Mouse (Mus musculus) right cerebral cortex, adult 18-20 months (tissue): ENCODE data around the gene Trp73.

ENCODE experiments used
- DNase-seq: peaks from one replicate; pipeline ENCODE4 v3.0.0; 2022; ENCODE audit warnings: mixed read lengths

Trp73 gene

DNA sequence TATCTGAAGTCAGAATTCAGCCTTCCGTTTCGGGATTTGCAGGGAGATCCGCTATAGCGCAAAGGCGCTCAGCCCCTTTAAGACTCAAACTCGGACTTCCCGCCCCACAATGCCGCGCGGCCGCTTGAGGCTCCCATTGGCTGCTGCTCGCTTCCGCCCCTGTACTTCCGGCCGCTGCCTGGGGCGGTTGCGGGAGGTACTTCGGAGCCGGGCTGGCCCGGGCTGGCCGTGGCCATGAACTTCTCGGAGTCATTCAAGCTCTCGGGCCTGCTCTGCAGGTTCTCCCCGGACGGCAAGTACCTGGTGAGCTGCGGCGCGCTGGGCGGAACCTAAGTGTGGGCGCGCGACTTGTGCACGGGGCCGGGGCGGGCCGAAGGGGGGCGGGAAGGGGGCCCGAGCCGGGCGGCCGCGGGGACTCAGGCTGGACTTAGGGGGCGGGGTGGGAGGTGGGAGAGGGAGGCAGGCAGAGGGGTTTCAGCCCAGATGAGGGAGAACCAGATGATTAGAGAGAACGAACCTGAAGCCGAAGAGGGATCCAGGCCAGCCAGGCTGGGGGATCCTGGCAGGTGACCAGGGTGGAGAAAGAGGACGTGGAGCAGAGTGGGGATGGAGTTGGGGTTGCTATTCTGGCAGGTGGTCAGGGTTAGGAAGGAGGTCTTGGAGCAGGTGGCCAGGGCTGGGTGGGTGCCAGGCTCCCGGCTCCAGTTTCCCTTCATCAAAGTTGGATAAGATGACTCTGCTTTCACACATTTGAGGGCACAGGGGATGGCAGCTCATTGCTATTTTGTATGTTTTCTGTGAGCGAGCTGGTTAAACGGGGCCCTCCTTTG, 2.4 kb upstream of the Trp73 start, which contains the start of gene Wrap73:
Wrap73 (plus strand) TSS at position 162 of the 830 bp plus-strand sequence.
- peak; percentile 92 for DNase-seq

DNA sequence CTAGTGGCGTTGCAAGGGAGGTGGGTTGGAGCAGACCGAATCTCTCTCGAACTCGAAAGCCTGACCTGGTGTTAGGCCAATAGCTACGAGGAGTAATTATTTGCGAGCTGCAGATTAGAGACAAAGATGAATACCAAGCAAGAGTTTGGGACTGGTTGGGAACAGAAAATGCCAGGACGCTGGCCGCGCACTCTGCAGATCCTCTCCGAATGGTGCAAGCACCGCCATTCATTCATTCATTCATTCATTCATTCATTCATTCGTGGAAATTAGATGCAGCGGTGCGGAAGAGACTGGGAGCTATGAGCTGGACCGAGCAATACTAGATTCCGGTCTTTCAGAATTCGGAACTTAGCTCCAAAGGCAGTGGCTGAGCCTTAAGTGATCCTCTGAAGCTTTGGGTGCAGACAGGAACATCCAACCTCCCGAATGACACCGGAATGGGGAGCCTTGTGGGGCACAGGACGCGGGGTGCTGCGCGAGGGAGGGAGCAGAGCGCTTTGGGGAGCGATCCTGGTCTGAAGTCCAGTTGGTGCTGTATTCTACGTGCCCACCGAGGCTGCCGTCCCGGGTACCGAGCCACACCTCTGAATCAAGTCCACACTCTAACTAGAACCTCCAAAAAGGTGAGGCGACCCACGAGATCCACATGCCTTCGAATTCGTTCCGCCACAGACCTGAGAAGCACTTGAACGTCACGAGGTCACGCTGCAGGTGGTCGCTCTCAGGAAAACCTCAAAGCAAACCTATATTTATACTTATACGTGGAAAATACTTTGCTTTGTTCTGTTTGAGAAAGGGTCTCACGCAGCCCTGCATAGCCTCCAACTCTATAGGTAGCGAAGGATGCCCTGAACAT, 1.2 kb upstream of the Trp73 start:
- no peak for DNase-seq

DNA sequence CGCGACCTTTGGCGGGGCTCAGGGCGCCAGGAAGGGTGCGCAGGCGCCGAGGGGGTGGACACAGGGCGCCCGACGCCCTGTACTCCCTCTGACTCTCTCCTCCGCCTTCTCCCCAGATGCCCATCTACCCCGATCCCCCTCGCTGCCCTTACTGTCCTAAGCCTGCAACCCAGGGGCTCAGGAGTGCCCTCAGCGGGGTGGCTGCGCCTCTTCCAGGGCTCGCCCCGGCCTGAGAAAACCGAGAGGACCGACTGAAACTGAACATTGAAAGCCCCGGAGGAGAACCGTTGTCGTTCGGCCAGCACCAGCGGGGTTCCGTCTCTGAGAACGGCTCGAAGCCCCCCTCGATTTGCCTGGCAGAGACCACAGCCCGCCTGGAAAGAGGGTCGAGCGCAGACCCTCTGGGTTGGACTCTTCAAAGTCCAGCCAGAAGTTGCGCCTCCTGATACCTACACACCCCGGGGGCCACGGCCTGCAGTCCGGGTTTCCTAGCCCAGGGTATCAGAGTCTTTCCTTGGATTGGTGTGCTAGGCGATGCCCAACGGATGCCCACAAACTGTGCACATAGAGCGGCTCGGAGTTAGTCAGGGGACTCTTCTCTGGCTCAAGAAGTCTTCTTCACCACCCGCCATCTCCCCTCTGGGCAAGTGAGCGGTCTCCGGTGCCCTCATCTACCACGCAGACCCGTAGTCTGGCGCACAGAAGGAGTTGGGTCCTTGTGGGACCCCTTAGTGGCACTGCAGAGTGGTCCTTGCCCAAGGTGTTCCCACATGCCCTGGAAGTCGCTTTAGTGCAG, 403 bp upstream of the Trp73 start:
- no peak for DNase-seq

DNA sequence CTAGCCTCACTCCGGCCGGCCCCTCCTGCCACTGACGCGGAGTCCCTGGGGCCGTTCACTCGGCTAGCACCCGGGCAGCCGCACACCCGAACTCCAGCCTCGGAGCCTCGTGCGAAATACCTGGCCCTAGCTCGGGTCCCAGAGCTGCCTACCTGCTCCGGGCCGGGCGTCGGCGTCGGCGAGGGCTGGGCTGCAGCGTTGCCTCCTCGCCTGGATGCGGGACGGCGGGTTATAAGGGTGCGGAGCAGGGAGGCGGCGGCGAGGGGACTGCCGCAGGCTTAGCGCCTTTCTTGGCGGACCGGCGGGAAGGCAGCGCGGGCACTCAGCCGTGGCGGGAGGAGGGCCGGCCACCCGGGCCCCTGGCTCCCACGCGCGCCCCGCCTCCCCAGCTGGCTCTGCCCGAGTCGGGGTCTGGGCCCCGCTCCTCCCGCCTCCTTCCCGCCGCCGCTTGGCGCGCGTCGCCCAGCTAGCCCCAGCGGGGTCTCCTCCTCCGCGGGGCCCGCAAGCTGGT, 282 bp downstream of the Trp73 start:
- DNase-seq: no peak

DNA sequence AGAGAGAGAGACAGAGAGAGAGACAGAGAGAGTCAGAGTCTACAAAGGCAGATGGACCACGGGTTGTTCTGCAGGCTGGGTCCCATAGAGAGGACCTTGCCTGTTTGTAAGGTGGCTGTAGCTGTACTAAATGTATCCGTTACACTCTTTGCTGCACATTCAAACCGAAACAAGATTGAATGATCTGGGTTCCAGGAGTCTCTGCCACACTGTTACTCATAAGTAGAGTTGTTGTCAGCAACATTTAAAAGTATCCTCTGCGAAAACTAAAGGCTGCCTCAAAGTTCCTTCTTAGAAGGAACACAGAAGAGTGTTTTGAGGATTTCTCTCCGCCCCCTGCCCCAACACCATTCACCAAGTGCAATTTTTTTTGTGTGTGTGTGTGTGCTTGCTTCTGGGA, 2.9 kb downstream of the Trp73 start:
- no peak for DNase-seq

DNA sequence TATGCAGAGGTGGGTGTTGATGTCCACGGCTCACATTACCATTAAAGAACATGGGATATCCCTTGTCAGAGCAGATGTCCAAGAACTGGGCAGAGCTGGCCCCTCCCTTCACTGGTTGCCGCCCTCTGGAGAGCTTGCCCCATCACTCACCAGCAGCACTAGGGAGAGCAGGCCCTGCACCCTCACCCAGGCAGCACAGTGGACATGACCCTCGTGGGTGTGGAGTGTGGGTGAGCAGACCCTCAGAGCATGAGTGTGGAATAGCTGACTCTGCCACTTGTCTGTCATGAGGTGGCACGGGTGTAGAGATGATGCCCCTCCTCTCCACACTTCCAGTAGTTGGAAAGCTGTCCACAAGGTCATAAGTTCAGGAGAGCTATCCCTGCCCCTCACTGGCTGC, 5.2 kb downstream of the Trp73 start:
- no peak for DNase-seq

DNA sequence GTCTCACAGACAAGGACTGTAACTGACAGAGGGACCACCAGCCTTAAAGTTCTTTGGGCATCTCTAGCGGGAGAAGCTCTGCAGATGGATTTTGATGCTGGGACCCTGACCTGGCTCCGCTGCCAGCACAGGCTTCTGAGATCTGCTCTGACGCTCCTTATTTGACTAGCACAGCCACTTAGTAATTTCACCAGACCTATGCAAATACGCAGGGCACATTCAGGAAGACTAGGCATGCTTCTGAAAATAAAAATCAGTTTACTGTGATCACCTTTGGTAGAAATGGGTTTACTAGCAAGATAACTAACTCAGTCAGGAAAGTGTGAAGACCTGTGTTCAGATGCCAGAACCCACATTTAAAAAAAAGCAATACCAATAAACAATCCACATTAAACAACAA, 8.1 kb downstream of the Trp73 start:
- no peak for DNase-seq

DNA sequence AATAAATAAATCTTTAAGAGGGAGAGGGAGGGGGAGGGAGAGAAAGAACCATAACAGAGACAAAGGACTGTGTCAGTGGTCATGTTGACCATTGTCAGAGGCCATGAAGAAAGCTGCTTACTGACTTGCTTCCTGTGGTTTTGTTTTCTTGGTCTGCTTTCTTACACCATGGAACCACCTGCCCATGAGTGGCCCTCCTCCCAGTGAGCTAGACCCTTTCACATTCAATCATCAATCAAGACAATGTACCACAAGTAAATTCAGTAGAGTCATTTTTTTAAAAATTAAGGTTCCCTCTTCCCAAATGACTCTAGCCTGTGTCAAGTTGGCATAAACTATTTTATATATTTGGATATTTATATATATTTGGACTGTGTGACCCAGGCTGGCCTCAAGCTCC, 10.1 kb downstream of the Trp73 start:
- DNase-seq: no peak

DNA sequence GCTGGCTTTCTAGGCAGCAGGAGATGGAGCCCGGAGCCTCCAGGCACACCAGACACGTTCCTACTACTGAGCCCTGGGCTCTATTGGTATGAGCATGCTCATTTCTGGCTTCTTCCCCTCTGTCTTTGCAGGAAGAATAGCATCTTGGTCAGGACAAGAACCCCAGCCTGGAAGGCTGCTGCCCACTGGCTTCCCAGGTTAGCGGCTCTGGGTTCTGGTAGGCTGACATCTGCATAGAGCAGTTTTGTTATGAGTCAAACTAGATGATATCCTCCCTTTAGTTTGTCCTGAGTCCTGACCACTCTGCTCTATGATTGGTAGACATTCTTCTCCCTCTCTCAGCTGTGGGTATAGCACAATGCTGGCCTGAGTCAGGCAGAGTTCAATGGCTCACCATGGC, 12.7 kb downstream of the Trp73 start:
- no peak for DNase-seq

DNA sequence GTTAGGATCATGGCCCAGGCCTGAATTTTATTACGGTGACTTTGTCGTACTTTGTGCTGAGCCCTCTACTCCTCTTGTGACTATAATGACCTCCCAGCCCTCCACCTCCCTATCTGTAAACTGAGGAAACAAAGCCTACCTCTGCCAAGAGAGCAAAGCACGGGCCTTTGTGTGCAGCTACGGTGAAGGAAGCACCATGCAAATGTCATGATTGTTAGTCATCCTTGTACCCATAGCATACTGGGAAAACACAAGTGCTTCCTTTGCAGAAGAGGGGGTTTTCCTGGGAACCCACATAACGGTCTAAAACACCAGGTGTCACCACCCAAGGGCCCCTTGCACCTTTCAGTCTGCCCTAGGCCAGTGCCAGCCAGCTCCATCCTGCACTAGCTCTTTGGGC, 14.8 kb downstream of the Trp73 start:
- no peak for DNase-seq

DNA sequence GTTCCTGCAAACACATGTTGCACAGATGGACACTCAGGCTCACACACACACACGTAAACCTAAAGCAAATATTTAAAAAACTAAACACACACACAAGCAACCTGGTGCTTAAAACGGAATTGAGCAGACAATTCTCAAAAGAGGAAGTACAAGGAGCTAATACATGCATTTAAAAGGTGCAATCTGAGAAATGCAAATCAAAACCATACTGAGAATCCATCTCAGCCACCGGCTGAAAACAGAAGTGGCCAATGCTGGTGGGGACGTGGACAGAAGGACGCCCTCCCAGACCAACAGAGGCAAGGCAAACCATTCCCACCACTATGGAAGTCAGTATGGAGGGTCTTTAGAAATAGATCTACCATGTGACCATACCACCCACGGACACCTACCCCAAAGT, 16.5 kb downstream of the Trp73 start:
- no peak for DNase-seq

DNA sequence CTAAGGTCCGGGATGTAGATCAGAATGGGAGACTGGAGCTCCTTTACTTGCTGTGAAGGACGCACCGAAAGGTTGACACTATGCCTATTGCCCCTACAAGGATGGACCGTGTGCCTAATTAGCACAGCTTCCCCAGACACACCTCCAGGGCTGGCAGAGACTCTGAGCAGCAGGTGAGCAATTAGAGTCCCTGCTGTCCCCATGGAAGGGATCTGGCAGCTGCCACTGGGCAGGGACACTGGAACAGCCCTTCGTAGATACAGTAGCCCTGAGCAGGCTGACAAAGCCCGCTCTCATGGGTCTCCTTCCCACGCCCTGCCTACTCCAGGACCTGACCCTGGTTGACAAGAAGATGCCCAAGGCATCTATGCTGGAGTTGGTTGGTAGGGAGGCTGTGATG, 17.6 kb downstream of the Trp73 start:
- no peak for DNase-seq

DNA sequence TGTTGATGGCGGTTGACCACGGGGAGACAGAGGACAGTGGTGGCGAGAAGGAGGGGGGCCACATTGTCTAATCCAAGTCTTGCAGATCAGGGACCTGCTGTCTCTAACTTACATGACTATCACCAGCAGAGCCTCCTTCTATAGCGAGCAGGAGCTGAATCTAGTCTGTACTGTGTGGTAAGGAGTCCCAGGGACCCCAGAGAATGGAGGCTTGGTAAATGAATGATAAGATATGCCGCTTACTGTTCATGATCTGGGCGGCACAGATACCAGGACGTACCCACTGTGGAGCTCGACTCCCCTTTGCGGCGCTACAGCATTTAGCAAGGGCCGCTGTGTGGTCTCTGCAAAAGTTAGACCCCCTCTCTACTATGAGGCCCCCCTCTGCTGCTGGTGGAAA, 18.2 kb downstream of the Trp73 start:
- no peak for DNase-seq

DNA sequence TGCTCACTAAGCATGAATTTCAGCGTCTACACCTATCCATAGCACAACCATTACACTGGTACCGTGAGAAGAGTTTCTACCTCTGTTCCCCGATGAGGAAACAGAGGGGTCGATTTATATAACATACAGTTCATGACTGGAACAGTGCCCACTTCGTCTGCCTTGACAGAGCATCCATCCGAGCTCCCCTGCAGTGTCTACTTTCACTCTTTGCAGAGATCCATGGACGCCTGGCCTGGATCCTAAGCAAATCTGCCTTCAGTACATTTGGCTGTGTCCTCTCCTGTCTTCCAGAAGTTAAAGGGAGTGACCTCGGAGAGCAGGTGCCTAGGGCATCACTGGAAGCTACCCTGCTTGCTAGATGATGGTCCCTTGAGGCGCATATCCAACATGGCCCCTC, 20.8 kb downstream of the Trp73 start:
- no peak for DNase-seq

DNA sequence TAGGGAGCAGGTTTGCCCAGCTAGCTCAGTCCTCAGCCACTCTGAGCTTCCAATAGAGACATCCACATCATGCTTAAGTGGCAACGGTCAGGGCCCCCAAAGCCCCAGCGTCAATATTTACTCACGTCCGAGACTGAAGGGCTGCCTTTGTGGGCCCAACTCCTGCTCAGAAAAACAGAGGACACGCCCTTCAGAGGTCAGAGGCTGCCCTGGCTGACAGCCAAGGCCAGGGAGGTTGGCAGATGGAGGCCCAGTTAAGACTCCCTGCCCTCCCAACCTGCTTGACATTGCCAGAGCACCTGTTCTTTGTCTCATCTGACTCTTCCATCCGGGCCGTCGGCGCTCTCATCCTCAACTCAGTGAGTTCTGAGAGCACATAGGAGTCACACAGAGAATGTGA, 21.2 kb downstream of the Trp73 start:
- DNase-seq: no peak

DNA sequence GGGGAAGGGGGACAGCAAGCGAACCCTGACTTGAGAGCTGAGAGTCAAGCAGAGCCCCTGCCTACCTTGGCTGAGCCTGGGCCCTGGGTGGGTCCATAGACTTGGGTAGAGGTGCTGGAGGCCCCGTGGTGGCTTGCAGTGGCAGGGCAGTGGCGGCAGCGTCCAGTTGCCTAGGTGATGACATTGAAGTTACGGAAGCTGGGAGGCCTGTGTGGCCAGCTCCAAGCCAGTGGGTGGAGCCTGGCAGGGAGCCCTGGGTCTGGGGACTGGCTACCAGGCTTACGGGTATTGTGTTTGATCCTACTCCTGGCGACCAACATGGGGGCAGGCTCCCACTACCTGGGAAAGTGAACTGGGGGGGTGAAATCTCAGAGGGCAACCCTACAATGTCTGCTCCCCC, 23.6 kb downstream of the Trp73 start:
- no peak for DNase-seq

DNA sequence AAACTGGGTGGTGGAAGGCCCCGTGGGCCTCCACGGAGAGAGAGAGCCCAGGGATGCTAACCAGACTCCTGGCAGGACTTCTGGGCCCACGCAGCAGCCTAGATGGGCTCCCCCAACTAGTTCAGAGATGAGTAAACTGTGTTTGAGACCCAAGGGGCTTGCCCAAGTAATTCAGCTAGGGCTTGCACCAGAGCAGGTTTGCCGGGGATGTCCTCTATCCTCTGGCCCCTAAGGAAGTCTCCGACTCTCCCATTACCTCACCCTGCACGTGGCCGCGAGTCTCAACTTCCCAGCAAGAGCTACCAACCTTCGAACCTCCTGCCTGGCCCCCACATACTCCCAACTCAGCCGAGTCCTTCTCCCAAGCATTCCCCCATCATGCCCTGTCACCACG, 30.2 kb downstream of the Trp73 start:
- DNase-seq: no peak

DNA sequence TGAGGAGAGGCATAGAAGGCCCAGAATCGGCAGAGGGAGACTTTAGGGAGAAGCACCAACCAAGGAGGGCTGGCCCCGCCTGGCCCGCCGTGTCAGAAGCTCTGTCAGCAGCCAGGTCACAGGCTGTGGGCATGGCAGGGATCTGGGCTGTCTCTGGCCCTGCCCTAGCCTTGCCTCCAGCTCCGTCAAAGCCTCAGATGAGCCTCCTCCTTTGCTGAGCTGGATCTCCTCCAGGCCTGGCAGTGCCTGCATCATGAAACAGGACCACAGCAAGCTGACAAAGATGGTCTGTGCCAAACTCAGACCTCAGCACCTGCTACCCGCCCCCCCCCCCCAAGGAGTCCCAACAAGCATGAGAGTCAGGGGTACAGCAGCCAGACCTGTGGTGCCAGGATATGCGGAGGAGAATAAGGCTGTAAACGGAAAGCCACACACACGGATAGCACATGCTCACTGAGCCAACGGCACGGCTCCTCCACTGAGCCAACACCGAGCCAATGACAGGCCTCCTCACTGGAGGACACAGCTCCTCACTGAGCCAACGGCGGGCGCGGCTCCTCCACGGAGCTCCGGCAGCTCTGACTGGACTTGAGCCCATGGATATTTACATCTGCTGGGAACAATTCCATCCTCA, 30.7 kb downstream of the Trp73 start:
- DNase-seq: peak; percentile 51

DNA sequence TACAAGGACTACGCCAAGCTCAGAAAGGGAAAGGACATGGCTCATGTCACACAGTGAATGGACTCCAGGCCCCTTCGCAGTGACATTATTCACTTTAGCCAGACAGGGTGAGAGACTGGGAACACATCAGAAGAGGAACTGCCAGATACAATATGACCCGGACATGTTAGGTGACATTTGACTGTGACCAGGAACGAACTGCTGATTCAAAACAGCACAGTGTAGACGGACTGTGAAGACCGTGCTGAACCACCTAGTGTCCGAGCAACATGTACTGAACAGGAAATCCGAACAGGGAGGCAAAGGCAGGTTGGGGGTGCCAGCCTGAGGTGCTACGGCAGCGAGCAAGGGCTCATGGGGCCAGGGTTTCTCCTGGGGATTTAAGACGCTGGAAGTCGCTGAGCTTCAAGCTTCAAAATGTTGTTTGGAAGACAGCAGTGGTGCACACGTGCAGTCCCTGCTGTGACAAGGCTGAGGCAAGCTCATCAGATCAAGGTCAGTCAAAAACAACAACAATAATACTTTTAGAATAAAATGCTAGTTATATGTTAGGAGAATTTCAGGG, 33.4 kb downstream of the Trp73 start:
- no peak for DNase-seq

DNA sequence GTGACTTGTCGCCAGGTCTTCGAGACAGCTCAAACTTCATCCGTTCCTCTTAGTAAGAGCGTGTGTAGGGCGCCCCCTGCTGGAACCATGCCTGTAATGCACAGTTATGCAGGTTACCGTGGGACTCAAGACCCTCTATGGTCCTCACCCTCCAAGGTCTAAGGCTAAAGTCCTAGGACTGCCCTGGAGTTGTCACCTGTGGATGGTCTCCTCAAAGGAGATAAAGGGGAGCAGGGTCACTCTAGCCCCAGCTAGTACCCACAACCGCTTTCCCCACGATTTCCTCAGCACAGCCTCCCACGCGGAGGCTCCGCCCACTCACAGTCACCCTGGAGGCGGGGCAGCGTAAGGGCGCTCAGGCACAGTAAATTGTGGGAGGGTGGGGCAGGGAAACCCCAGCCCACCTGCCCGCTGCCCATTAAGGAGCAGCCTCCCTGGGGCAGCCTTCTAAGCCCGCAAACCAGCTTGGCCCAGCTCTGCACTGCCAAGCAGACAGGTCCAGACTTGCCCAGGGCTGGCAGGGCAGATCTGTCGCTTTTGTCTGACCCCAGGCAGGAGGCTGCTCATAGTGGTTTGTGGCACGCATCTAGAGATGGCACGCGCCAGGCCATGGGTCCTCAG, 34.5 kb downstream of the Trp73 start:
- DNase-seq: peak; percentile 54

DNA sequence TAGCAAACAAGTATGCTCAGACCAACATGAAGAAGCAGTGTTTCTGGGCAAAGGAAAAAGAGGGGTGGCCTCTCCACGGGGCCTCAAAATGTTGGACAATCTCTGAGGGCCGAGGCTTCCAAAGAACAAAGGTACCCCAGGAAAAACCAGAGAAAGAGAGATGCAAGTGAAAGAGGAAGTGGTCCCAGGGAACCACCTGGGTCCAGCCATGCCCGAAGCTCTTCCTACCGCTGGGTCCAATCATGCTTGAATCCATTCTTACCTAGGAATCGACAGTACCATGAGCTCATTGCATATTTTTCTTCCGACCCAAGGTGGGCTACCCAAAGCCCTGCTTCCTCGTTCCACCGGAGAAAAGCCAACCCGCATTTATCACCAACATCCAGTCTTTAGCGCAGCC, 36.1 kb downstream of the Trp73 start:
- no peak for DNase-seq

DNA sequence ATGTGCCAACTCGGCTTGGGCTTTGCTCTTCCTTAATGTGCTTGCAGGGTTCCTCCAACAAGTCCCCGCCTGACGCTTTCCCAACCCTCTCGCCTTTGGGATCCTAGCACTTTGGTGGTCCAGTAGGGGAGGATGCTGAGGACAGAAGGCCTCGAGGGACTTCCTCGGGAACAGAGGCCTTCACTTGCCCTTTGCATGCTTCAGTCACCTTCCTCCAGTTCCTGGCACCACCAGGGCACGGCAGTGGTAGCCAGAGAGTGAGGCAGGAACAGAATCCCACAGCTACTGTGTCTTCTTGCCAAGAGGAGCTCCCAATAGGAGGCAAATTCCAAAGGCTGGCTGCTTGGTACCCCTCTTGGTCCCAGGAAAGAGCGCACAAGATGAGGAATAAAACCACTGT, 36.6 kb downstream of the Trp73 start:
- DNase-seq: no peak
